Comparison of ENCODE assay signal across 18 mouse cellular contexts in the genomic region with DNA sequence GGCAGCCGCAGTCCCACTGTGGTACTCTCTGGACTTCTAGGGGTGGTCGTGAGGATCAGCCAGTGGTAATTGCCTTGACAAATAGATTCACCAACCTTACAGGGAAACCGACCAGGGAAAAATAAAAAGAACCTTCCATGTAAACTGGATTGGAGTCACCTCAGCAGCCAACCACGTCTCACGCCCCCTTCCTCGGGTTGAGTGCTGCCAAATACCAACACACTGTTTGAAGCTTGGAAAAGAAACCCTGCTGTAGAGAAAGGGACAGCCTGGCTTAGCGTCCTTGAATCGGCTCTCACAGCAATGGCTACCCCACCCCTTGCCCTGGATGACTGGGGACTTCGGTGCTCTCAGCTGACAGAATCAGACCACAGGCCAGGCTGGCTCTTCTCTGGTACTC.
DNase-seq lines count a peak whose midpoint lies in the region; ATAC-seq and TF ChIP-seq lines count a peak whose summit lies in the region.
"Had no signal": no experiment of that assay in that cellular context is flagged by ENCODE, and none has a peak within 500 bp of the region (broad histone marks: within the 10 kb centered on the region; RNA-seq: fewer than 3 reads in every experiment).

No protein-coding gene starts in this region.

- H3K9ac ChIP-seq in forebrain, postnatal 0 days = no peak overlapping the region
- H3K9ac ChIP-seq in midbrain, embryonic 13.5 days (replicated peaks) = no peak overlapping the region
- H3K9ac ChIP-seq: embryonic facial prominence, embryonic 15.5 days; intestine, embryonic 15.5 days; liver, embryonic 15.5 days had no signal

- peak overlapping the region; percentile 64; the same call in 1 of the 2 replicates for H3K27ac ChIP-seq in heart, embryonic 10.5 days
- H3K27ac ChIP-seq in forebrain, postnatal 0 days (ENCODE audit: low read depth, low read length) = peak overlapping the region; percentile 86
- H3K27ac ChIP-seq in midbrain, embryonic 13.5 days = peak overlapping the region; percentile 68
- H3K27ac ChIP-seq: embryonic facial prominence, embryonic 15.5 days; intestine, embryonic 15.5 days; layer of hippocampus, adult 2 months; liver, embryonic 15.5 days had no signal

- peaks cover 18% of the 10 kb centered on the region for H3K27me3 ChIP-seq in heart, embryonic 10.5 days (ENCODE audit: insufficient read depth, poor library complexity, severe bottlenecking)
- no peaks in the 10 kb centered on the region for H3K27me3 ChIP-seq in forebrain, postnatal 0 days (ENCODE audit: insufficient read depth, low read length)
- peaks cover 5% of the 10 kb centered on the region; the same call in 1 of the 2 replicates for H3K27me3 ChIP-seq in midbrain, embryonic 13.5 days

- no peak overlapping the region for H3K4me3 ChIP-seq in heart, embryonic 10.5 days
- no peak overlapping the region for H3K4me3 ChIP-seq in forebrain, postnatal 0 days (ENCODE audit: low read depth, low read length)
- no peak overlapping the region for H3K4me3 ChIP-seq in midbrain, embryonic 13.5 days (replicated peaks)
- H3K4me3 ChIP-seq: embryonic facial prominence, embryonic 15.5 days; intestine, embryonic 15.5 days; layer of hippocampus, adult 2 months; liver, embryonic 15.5 days had no signal

- peaks cover 78% of the 10 kb centered on the region for H3K4me1 ChIP-seq in heart, embryonic 10.5 days
- peaks cover 15% of the 10 kb centered on the region for H3K4me1 ChIP-seq in forebrain, postnatal 0 days (ENCODE audit: insufficient read depth)
- H3K4me1 ChIP-seq in midbrain, embryonic 13.5 days (replicated peaks) = peaks cover 56% of the 10 kb centered on the region

- no peak for DNase-seq in heart, embryonic 10.5 days (ENCODE audit: low spot score)
- no peak for DNase-seq in heart, postnatal 4 days
- DNase-seq in brain, adult 2 months (ENCODE audit: low read depth, low spot score) = peak; percentile 49
- DNase-seq in forebrain, postnatal 0 days = no peak
- DNase-seq in T-cell, adult 2 months (ENCODE audit: low spot score) = no peak
- no peak for DNase-seq in adrenal gland, postnatal 4 days (ENCODE audit: low spot score in 2 of 2)
- DNase-seq: adrenal gland, postnatal 14 days; B cell, adult 2 months; cerebellum, adult 9-10 months; gastrocnemius, postnatal 10 days; heart, postnatal 14 days had no signal

- no peaks in the 10 kb centered on the region for H3K36me3 ChIP-seq in heart, embryonic 10.5 days
- H3K36me3 ChIP-seq in forebrain, postnatal 0 days (ENCODE audit: insufficient read depth) = no peaks in the 10 kb centered on the region
- no peaks in the 10 kb centered on the region for H3K36me3 ChIP-seq in midbrain, embryonic 13.5 days
- H3K36me3 ChIP-seq: embryonic facial prominence, embryonic 15.5 days; intestine, embryonic 15.5 days; liver, embryonic 15.5 days had no signal

- no peak overlapping the region for H3K4me2 ChIP-seq in forebrain, postnatal 0 days (ENCODE audit: low read depth)
- no peak overlapping the region for H3K4me2 ChIP-seq in midbrain, embryonic 13.5 days (replicated peaks)
- H3K4me2 ChIP-seq: embryonic facial prominence, embryonic 15.5 days; intestine, embryonic 15.5 days; liver, embryonic 15.5 days had no signal

- no peak for TF ChIP-seq CTCF in forebrain, postnatal 0 days (IDR thresholded peaks at IDR 0.05; ENCODE audit: low read depth)

- H3K9me3 ChIP-seq in heart, embryonic 10.5 days = no peaks in the 10 kb centered on the region
- no peaks in the 10 kb centered on the region for H3K9me3 ChIP-seq in forebrain, postnatal 0 days (ENCODE audit: low read length)
- H3K9me3 ChIP-seq in midbrain, embryonic 13.5 days = no peaks in the 10 kb centered on the region
- H3K9me3 ChIP-seq: embryonic facial prominence, embryonic 15.5 days; intestine, embryonic 15.5 days; liver, embryonic 15.5 days had no signal

- no peak for ATAC-seq in forebrain, postnatal 0 days
- ATAC-seq in midbrain, embryonic 13.5 days = no peak
- ATAC-seq: activated CD4-positive, CD25-positive, alpha-beta regulatory T cell, adult 4 months; intestine, embryonic 15.5 days; lung, postnatal 0 days had no signal

- 69% methylated on average over 9 of the region's 9 CpGs for WGBS in heart, embryonic 10.5 days
- 71% methylated on average over 9 of the region's 9 CpGs for WGBS in forebrain, postnatal 0 days
- 74% methylated on average over 9 of the region's 9 CpGs for WGBS in midbrain, embryonic 13.5 days
